Mouse (Mus musculus) kidney, adult 18-20 months (tissue): ENCODE data around the gene Ptprm.

ENCODE experiments used
- DNase-seq: peaks from one replicate; pipeline ENCODE4 v3.0.0; 2021

The Ptprm gene

GRCm38 (mm10) chr17:67209676-67210344 is 144.4 kb downstream of the Ptprm start:
- no peak for DNase-seq

DNA sequence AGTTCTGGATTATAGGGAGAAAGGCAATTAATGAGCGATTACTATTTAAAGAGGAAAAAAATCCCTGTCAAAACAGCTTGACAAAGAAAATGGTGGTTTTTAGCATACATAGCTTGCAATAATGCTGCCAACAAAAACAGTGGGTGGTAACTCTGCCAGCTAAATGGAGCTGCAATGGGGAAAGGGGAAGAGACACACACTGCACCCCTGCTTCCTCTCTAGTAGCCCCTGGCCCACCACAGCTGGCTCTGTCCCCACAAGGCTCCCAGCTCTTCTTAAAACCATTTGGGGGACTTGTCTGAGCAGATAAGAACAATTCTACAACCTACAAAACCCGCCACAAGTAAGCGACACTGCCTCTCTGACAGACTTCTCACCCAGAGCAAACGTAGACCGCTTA is 145.7 kb downstream of the Ptprm start:
- no peak for DNase-seq

DNA sequence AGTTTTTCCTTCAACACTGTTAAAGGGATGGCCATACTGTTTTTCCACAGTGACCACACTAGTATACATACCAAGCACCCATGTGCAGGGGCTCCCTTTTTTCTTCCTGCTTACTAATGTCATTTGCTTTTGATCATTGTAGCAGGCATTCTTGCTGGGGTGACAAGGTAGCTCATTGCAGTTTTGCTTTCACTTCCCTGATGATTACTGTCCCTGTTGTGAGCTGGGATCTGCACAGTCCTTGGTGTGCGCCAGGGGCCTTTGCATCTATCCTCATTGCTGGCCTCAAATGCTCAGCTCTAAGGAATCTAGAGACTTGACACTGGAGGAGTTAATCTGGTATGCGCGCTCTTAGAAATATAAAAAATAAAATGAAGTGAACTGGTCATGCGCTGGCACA is 147.3 kb downstream of the Ptprm start:
- DNase-seq, result no peak

- no peak for DNase-seq
These were observed 153.1 kb downstream of the Ptprm start for GRCm38 (mm10) chr17:67201151-67201550.

DNA sequence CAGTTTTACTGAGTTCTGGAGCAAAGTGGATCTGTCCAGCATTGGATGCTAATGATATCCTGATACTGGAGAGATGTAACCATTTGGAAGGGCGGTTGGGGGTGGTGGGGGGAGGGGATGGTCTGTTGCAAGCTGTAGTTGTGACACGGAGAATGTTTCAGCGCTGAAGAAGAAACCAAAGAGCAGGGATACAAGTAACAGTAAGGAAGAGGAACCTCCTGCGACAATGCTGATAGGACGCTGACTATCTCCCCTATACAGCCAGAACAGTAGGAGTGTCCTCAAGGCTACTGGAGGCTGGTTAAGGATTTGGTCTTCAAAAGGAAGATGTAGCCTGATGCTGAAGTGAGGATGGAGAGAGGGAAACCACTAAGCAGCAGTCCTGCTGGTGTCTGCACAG is 160.5 kb downstream of the Ptprm start:
- DNase-seq, result no peak

DNA sequence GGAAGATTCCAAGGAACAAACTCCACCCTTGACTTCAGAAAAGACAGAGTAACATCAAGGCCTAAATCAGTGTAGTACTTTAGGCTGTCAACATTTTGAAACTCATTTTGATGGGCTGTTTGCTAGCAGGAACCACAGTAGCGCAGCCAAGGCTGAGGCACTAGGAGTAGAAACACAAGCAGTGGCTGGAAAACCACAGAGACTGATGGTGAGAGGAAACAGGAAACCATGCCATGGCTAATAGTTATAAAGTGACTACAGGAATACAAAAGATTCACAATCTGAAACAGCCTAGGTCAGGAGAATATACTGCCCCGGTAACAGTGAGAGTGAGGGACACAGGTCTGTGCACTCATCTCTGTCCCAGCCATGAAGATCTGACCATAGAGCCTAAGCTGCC is 165.7 kb downstream of the Ptprm start:
- DNase-seq, result no peak

- no peak for DNase-seq
These were observed 167.4 kb downstream of the Ptprm start for GRCm38 (mm10) chr17:67186879-67187278.

DNA sequence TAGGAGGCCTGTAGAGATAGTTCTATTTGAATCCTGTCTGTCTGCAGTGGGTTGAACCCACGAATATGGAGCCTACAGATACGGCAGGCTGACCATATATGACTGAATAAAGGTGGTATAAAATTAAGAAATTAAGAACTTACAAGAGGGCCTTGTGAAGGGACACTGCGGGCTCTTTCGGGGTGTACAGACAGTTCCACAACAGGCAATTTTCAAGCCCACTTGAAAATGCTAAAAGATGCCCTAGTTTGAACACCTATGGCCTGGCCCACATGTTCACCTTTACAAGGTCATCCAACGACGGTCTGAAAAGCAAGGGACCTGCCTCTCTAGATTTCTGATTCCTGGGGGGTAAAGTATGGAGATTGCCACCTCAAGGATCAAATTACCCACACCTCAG is 168.3 kb downstream of the Ptprm start:
- DNase-seq, result no peak

- DNase-seq, result no peak
These were observed 174.8 kb downstream of the Ptprm start for GRCm38 (mm10) chr17:67179446-67179845.

GRCm38 (mm10) chr17:67178686-67179265 is 175.5 kb downstream of the Ptprm start:
- DNase-seq, result no peak

GRCm38 (mm10) chr17:67175836-67176235 is 178.4 kb downstream of the Ptprm start:
- peak; percentile 40 for DNase-seq

DNA sequence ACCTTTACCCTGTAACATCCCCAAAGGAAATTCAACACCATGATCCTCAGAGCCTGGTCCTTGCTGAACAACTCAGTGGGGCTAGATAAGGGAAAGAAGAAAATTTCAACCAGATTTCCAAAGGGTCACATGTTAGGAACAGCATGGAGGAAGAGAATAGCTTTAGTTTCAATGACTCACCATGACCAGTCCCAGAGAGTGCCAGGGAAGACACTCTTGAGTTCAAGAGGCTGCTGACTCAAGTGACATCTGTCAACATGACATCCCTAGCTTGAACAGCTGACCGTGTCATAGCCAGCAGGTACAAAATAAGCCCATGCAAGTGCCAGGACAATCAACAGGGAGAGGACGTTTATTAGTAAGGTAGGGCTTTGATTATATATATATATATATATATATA is 182.9 kb downstream of the Ptprm start:
- no peak for DNase-seq

DNA sequence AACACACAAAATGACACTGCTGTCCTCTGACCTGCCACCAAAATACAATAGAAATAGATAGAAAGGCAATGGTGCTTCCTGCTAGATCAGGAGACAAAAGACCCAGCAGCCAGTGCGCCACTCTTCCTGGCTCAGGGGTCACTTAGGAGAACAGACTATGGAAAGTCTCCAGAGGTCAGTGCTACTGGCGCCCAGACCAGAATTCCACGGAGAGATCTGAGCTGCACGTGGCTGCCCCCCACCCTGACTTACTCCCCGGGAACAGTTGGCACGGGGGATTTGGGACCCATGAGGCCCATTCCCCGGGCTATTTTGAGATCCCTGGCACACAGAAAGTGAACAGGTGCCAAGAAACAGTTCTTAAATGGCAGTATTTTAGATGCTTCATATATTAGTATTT is 183.6 kb downstream of the Ptprm start:
- peak; percentile 16 for DNase-seq

GRCm38 (mm10) chr17:67165876-67166275 is 188.4 kb downstream of the Ptprm start:
- no peak for DNase-seq

DNA sequence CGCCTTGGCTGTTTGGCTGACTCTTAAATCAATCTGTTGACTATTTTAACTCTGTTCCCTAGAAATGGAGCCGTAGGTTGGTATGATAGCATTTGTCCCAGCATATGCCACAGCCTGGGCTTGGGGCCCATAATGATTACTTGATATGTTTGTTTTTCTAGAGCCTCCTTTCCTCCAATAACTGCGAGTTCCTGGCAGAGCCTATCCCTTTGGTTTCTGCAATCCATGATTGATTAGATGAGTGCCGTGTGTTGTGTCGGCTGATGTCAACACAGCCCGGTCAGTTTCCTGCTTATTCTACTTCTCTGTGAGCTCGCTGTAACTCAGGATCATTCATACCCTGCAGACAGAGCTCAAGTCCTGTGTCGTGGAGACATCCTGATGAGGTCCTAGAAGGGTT is 194.6 kb downstream of the Ptprm start:
- DNase-seq, result no peak

GRCm38 (mm10) chr17:67157089-67157752 is 197.0 kb downstream of the Ptprm start:
- DNase-seq, result no peak

GRCm38 (mm10) chr17:67152218-67152617 is 202.0 kb downstream of the Ptprm start:
- no peak for DNase-seq

- DNase-seq, result no peak
These were observed 203.8 kb downstream of the Ptprm start for GRCm38 (mm10) chr17:67150441-67150840.

DNA sequence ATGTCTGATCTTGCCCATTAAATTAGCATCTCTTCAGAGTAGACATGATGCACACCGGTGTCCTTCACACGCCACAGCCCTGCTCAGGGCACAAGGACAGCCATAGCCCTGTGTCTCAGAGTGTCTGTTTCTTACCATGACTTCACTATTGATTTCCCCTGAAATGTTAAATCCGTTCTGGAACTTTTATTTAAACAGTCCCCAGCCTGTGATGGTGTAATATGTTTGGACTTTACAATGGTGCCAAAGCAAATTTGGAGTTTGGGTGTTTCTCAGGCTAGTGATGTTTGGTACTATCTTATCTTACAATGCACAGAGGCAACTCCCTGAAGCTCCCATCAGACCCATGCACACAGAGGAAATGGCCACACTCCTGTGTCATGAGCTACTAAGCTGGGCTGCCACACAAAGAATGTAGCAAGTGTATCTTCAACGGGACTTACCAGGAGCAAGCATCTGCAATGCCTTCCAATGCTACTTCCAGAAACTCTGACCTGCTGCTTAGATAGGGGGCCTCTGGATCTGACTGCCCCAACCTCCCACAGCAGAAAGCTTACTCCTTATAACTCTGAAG is 212.0 kb downstream of the Ptprm start:
- no peak for DNase-seq

- peak; percentile 14 for DNase-seq
These were observed 213.8 kb downstream of the Ptprm start for GRCm38 (mm10) chr17:67140502-67140901.

DNA sequence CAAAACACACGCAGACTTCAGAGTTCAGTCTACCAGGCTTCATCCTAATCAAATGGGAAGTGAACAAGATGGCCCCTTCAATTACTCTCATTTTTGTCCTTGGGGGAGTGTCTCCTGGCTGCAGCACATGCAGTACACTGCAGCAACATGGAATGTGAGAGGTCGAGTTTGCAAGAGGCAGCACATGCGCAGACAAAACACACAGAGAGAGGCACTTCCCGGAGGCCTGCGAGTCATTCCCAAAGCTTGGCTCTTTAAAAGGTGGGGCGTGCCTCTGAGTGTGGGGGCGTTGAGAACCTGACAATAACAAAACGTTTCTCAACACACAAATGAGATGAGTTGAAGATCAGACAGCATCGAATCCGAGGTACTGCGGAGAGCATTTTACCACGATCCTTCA is 215.3 kb downstream of the Ptprm start:
- no peak for DNase-seq

- no peak for DNase-seq
These were observed 217.4 kb downstream of the Ptprm start for GRCm38 (mm10) chr17:67136876-67137275.

DNA sequence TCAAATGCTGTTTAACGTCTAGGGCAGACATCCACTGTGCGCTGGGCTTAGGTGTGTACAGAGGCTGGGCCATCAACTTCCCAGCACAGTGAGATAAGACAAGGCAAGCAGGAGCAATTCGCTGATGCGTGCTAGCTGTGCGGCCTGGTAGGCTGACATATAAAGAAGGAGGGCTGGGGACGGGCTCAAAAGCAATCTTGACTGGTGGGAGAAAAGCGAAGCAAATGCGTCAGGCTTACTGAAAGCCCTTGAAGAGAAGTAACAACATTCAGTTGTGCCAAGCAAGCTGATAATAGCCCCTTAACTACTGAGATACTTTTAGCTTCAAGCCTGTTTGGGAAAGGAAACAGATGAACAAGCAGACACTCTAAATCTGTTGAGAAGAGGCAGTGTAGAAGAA is 217.8 kb downstream of the Ptprm start:
- no peak for DNase-seq

- DNase-seq, result no peak
These were observed 220.0 kb downstream of the Ptprm start for GRCm38 (mm10) chr17:67134235-67134634.
